ENCODE assay signal across 8 mouse cellular contexts in genomic region chr10:41809771-41810563, GRCm38 (mm10). TPM values are rescaled to one million over a fixed set of nuclear protein-coding genes. Genes with fewer than 3 reads are reported as not detected.
A peak's percentile ranks its signal among the peaks of the same experiment; 100 is the strongest.
DNase-seq lines count a peak whose midpoint lies in the region; ATAC-seq and TF ChIP-seq lines count a peak whose summit lies in the region.

Gene Cep57l1 (minus strand): TSS chr10:41809871.
Gene Sesn1 (plus strand): TSS chr10:41809935.

- H3K36me3 ChIP-seq in C2C12 (ENCODE audit: control insufficient read depth, insufficient read depth) = no peaks in the 10 kb centered on the region
- H3K36me3 ChIP-seq in erythroblast, embryonic 14.5 days (ENCODE audit: control insufficient read depth) = peaks cover 15% of the 10 kb centered on the region
- H3K36me3 ChIP-seq in heart, embryonic 12.5 days = no peaks in the 10 kb centered on the region
- H3K36me3 ChIP-seq in kidney, postnatal 0 days (ENCODE audit: insufficient read depth, low read length) = no peaks in the 10 kb centered on the region
- H3K36me3 ChIP-seq in liver, embryonic 11.5 days (ENCODE audit: control insufficient read depth, insufficient read depth, low read length) = no peaks in the 10 kb centered on the region
- H3K36me3 ChIP-seq in stomach, embryonic 14.5 days (ENCODE audit: control insufficient read depth, insufficient read depth, low read length) = no peaks in the 10 kb centered on the region

- peaks cover 55% of the 10 kb centered on the region for H3K4me1 ChIP-seq in erythroblast, embryonic 14.5 days (ENCODE audit: control insufficient read depth)
- H3K4me1 ChIP-seq in heart, embryonic 12.5 days (replicated peaks) = peaks cover 28% of the 10 kb centered on the region
- H3K4me1 ChIP-seq in kidney, postnatal 0 days (replicated peaks; ENCODE audit: insufficient read depth, low read length) = peaks cover 14% of the 10 kb centered on the region; the same call in 1 of the 2 replicates
- peaks cover 22% of the 10 kb centered on the region for H3K4me1 ChIP-seq in liver, embryonic 11.5 days (replicated peaks; ENCODE audit: control insufficient read depth, insufficient read depth, low read length)
- H3K4me1 ChIP-seq in stomach, embryonic 14.5 days (ENCODE audit: control insufficient read depth, insufficient read depth, low read length) = peaks cover 18% of the 10 kb centered on the region; the same call in 1 of the 2 replicates

- peak within 1 kb of the TSS; percentile 55 for H3K4me3 ChIP-seq in C2C12 (ENCODE audit: insufficient read depth, poor library complexity, severe bottlenecking)
- peak within 1 kb of the TSS; percentile 87 for H3K4me3 ChIP-seq in erythroblast, embryonic 14.5 days (replicated peaks)
- H3K4me3 ChIP-seq in heart, embryonic 12.5 days = peak within 1 kb of the TSS; percentile 65
- H3K4me3 ChIP-seq in kidney, postnatal 0 days (replicated peaks; ENCODE audit: low read depth, low read length) = peak within 1 kb of the TSS; percentile 62
- H3K4me3 ChIP-seq in liver, embryonic 11.5 days (ENCODE audit: low read depth, low read length) = peak within 1 kb of the TSS; percentile 79
- H3K4me3 ChIP-seq in stomach, embryonic 14.5 days (ENCODE audit: low read depth, low read length) = peak within 1 kb of the TSS; percentile 72

- H3K79me3 ChIP-seq in C2C12 (ENCODE audit: low read depth) = peaks cover 20% of the 10 kb centered on the region

- peak; percentile 97 for ATAC-seq in heart, embryonic 12.5 days (ENCODE audit: insufficient number of reproducible peaks, low FRiP score)
- ATAC-seq in kidney, postnatal 0 days (replicated peaks; ENCODE audit: low FRiP score, low read depth) = peak; percentile 96
- ATAC-seq in liver, embryonic 11.5 days (replicated peaks; ENCODE audit: low FRiP score) = peak; percentile 92
- ATAC-seq in stomach, embryonic 14.5 days (ENCODE audit: insufficient number of reproducible peaks, insufficient read depth, low FRiP score, low read depth) = peak; percentile 97

- peak within 1 kb of the TSS; percentile 94 for H3K27ac ChIP-seq in heart, embryonic 12.5 days (ENCODE audit: poor library complexity, severe bottlenecking)
- H3K27ac ChIP-seq in kidney, postnatal 0 days = peak within 1 kb of the TSS; percentile 93
- H3K27ac ChIP-seq in liver, embryonic 11.5 days (ENCODE audit: low read depth, low read length) = peak within 1 kb of the TSS; percentile 96
- H3K27ac ChIP-seq in stomach, embryonic 14.5 days (ENCODE audit: low read length) = peak within 1 kb of the TSS; percentile 97

- H3K9ac ChIP-seq in heart, embryonic 12.5 days = peak within 1 kb of the TSS; percentile 75
- H3K9ac ChIP-seq in kidney, postnatal 0 days (ENCODE audit: low read depth, low read length) = peak within 1 kb of the TSS; percentile 53
- H3K9ac ChIP-seq in liver, embryonic 11.5 days (ENCODE audit: low read depth, low read length) = peak within 1 kb of the TSS; percentile 91
- H3K9ac ChIP-seq in stomach, embryonic 14.5 days (replicated peaks; ENCODE audit: low read depth, low read length) = peak within 1 kb of the TSS; percentile 60

- WGBS in heart, embryonic 12.5 days = under 1% methylated on average over 64 of the region's 69 CpGs
- 0% methylated on average over 68 of the region's 69 CpGs for WGBS in kidney, postnatal 0 days
- WGBS in liver, embryonic 11.5 days = under 1% methylated on average over 65 of the region's 69 CpGs
- under 1% methylated on average over 67 of the region's 69 CpGs for WGBS in stomach, embryonic 14.5 days

- no peak for TF ChIP-seq CTCF in C2C12 (IDR thresholded peaks at IDR 0.05; ENCODE audit: control insufficient read depth, insufficient read depth, insufficient read length)
- TF ChIP-seq CTCF in brain, embryonic 14.5 days (IDR thresholded peaks at IDR 0.05; ENCODE audit: borderline replicate concordance, extremely low read depth, insufficient read depth, insufficient read length) = no peak
- peak; percentile 5; the same call in 1 of the 2 replicates for TF ChIP-seq CTCF in kidney, postnatal 0 days (IDR thresholded peaks at IDR 0.05; ENCODE audit: low read depth)

- peak; percentile 69; the same call in 1 of the 2 replicates for TF ChIP-seq POLR2A in brain, embryonic 14.5 days (IDR thresholded peaks at IDR 0.05; ENCODE audit: borderline replicate concordance, extremely low read depth, insufficient read depth, insufficient read length, poor library complexity, severe bottlenecking)

- H3K4me2 ChIP-seq in heart, embryonic 12.5 days = peak within 1 kb of the TSS; percentile 84
- peak within 1 kb of the TSS; percentile 66 for H3K4me2 ChIP-seq in kidney, postnatal 0 days (ENCODE audit: low read length)
- H3K4me2 ChIP-seq in liver, embryonic 11.5 days = peak within 1 kb of the TSS; percentile 97
- H3K4me2 ChIP-seq in stomach, embryonic 14.5 days (replicated peaks; ENCODE audit: low read depth, low read length) = peak within 1 kb of the TSS; percentile 85

- peaks cover 84% of the 10 kb centered on the region for H3K79me2 ChIP-seq in C2C12 (ENCODE audit: control insufficient read depth, insufficient read depth)

- H3ac ChIP-seq in C2C12 (ENCODE audit: control insufficient read depth, insufficient read length, low read depth) = peak within 1 kb of the TSS; percentile 86

- no peaks in the 10 kb centered on the region for H3K27me3 ChIP-seq in C2C12 (ENCODE audit: control insufficient read depth, insufficient read depth, insufficient read length)
- H3K27me3 ChIP-seq in erythroblast, embryonic 14.5 days (ENCODE audit: control insufficient read depth) = no peaks in the 10 kb centered on the region
- no peaks in the 10 kb centered on the region for H3K27me3 ChIP-seq in heart, embryonic 12.5 days (replicated peaks)
- H3K27me3 ChIP-seq in kidney, postnatal 0 days (ENCODE audit: insufficient read depth, low read length) = no peaks in the 10 kb centered on the region
- no peaks in the 10 kb centered on the region for H3K27me3 ChIP-seq in liver, embryonic 11.5 days (replicated peaks; ENCODE audit: control insufficient read depth, insufficient read depth, low read length)
- no peaks in the 10 kb centered on the region for H3K27me3 ChIP-seq in stomach, embryonic 14.5 days (ENCODE audit: control insufficient read depth, insufficient read depth, low read length)

- no peaks in the 10 kb centered on the region for H3K9me3 ChIP-seq in erythroblast, embryonic 14.5 days (ENCODE audit: control insufficient read depth, low read length)
- H3K9me3 ChIP-seq in heart, embryonic 12.5 days (replicated peaks) = no peaks in the 10 kb centered on the region
- no peaks in the 10 kb centered on the region for H3K9me3 ChIP-seq in kidney, postnatal 0 days (replicated peaks; ENCODE audit: low read length)
- no peaks in the 10 kb centered on the region for H3K9me3 ChIP-seq in liver, embryonic 11.5 days (ENCODE audit: control insufficient read depth, low read length)
- no peaks in the 10 kb centered on the region; the same call in 1 of the 2 replicates for H3K9me3 ChIP-seq in stomach, embryonic 14.5 days (ENCODE audit: control insufficient read depth, low read depth, low read length)

- peak; percentile 97 for DNase-seq in brain, embryonic 14.5 days (ENCODE audit: low read depth)
- peak; percentile 97 for DNase-seq in kidney, postnatal 0 days (ENCODE audit: low spot score)
- DNase-seq in liver, embryonic 11.5 days (ENCODE audit: low spot score) = peak; percentile 94
- peak; percentile 95 for DNase-seq in naive thymus-derived CD4-positive, alpha-beta T cell, adult 2 months (ENCODE audit: low read depth)

TF ChIP-seq in C2C12, 6 proteins besides CTCF, POLR2A, EP300 and RAD21:
- TF ChIP-seq FOSL1 (IDR thresholded peaks at IDR 0.05; ENCODE audit: insufficient read depth, low read length, poor library complexity, severe bottlenecking) (no peak), MYOD1 (IDR thresholded peaks at IDR 0.05; ENCODE audit: control insufficient read depth, insufficient read length, low read depth) (no peak), MYOG (IDR thresholded peaks at IDR 0.05; ENCODE audit: control insufficient read depth, extremely low read depth, insufficient read length) (no peak), USF1 (IDR thresholded peaks at IDR 0.05; ENCODE audit: low read depth) (no peak), CEBPB (IDR thresholded peaks at IDR 0.05; ENCODE audit: low read depth) (no peak), MAX (IDR thresholded peaks at IDR 0.05) (no peak)

RNA-seq across cellular contexts. Expression of gene Cep57l1, which starts in this region (rescaled TPM):
- 4.6 TPM for polyA plus RNA-seq in C2C12 (2012; fragmentation: generic; extraction: Trizol)
- polyA plus RNA-seq in brain, embryonic 14.5 days (2012; rRNA removed) = 8.5 and 8.8 TPM in 2 replicates
- 0.06 and 0.10 TPM in 2 replicates for polyA plus RNA-seq in erythroblast, embryonic 14.5 days (2012)
- polyA plus RNA-seq in heart, embryonic 12.5 days (2016; fragmentation: Nextera tagmentation; extraction: Ambion mirVana) = 19.3 and 21.8 TPM in 2 replicates
- polyA plus RNA-seq in kidney, postnatal 0 days (2015; fragmentation: Nextera tagmentation; extraction: Ambion mirVana) = 10.1 and 10.9 TPM in 2 replicates
- 31.1 and 34.4 TPM in 2 replicates for polyA plus RNA-seq in liver, embryonic 11.5 days (2014; fragmentation: Nextera tagmentation; extraction: Ambion mirVana)
- 22.1 and 22.8 TPM in 2 replicates for polyA plus RNA-seq in stomach, embryonic 14.5 days (2014; fragmentation: Nextera tagmentation; extraction: Ambion mirVana)

RNA-seq across cellular contexts. Expression of gene Sesn1, which starts in this region (rescaled TPM):
- polyA plus RNA-seq in C2C12 (2012; fragmentation: generic; extraction: Trizol) = 5.0 TPM
- 32.2 and 34.6 TPM in 2 replicates for polyA plus RNA-seq in brain, embryonic 14.5 days (2012; rRNA removed)
- polyA plus RNA-seq in erythroblast, embryonic 14.5 days (2012) = 0.38 and 0.50 TPM in 2 replicates
- 27.8 and 28.6 TPM in 2 replicates for polyA plus RNA-seq in heart, embryonic 12.5 days (2016; fragmentation: Nextera tagmentation; extraction: Ambion mirVana)
- polyA plus RNA-seq in kidney, postnatal 0 days (2015; fragmentation: Nextera tagmentation; extraction: Ambion mirVana) = 35.3 and 36.1 TPM in 2 replicates
- polyA plus RNA-seq in liver, embryonic 11.5 days (2014; fragmentation: Nextera tagmentation; extraction: Ambion mirVana) = 22.8 and 25.6 TPM in 2 replicates
- 33.8 and 36.7 TPM in 2 replicates for polyA plus RNA-seq in stomach, embryonic 14.5 days (2014; fragmentation: Nextera tagmentation; extraction: Ambion mirVana)

Comparison
In these comparisons a context has a peak if more than half of its experiments do, and no peak if none do; other contexts are left out.
1. Peak in every context shown above with its lines: DNase-seq, ATAC-seq, H3K4me3 ChIP-seq and H3K27ac ChIP-seq.